Mouse (Mus musculus) forebrain, embryonic 14.5 days (tissue): ENCODE measurements around the gene Fam160a2. TPM values are rescaled to one million over a fixed set of nuclear protein-coding genes. Genes with fewer than 3 reads are reported as not detected.

Experiments
- ATAC-seq: fragments of 200-750 bp; cut with Nextera tagmentation; 2 replicates; pipeline ENCODE4 v1.8.0; 2017; ENCODE audit warnings: mild to moderate bottlenecking, moderate library complexity
- DNase-seq: peaks from one replicate; pipeline ENCODE4 v3.0.0-alpha.2; 2015; ENCODE audit warnings: low spot score
- H3K27ac ChIP-seq: fragments of 300-500 bp; sonication (generic); 2 replicates; pipeline ENCODE4 v1.5.1; 2014; ENCODE audit warnings: low read depth, mild to moderate bottlenecking, control low read depth, low read length, moderate library complexity
- H3K27me3 ChIP-seq: fragments of 300-500 bp; sonication (generic); replicated peaks from 2 replicates; pipeline ENCODE4 v1.6.1; 2014; ENCODE audit warnings: low read length, control low read depth, mixed read lengths; ENCODE audit not compliant: control insufficient read depth, insufficient read depth
- H3K36me3 ChIP-seq: fragments of 300-500 bp; sonication (generic); 2 replicates; pipeline ENCODE4 v1.6.1; 2014; ENCODE audit warnings: low read length, control low read depth; ENCODE audit not compliant: control insufficient read depth, insufficient read depth
- H3K4me1 ChIP-seq: fragments of 300-500 bp; sonication (generic); 2 replicates; pipeline ENCODE4 v1.6.1; 2014; ENCODE audit warnings: antibody characterized with exemption, low read length, control low read depth; ENCODE audit not compliant: control insufficient read depth, insufficient read depth
- H3K4me2 ChIP-seq: fragments of 300-500 bp; sonication (generic); 2 replicates; pipeline ENCODE4 v1.6.1; 2014; ENCODE audit warnings: mild to moderate bottlenecking, control low read depth, low read length
- H3K4me3 ChIP-seq: fragments of 300-500 bp; sonication (generic); 2 replicates; pipeline ENCODE4 v1.5.1; 2014; ENCODE audit warnings: low read depth, low read length, control low read depth
- H3K9ac ChIP-seq: fragments of 300-500 bp; sonication (generic); 2 replicates; pipeline ENCODE4 v1.6.1; 2014; ENCODE audit warnings: mild to moderate bottlenecking, low read length, control low read depth, moderate library complexity
- H3K9me3 ChIP-seq: fragments of 300-500 bp; sonication (generic); replicated peaks from 2 replicates; pipeline ENCODE4 v1.6.1; 2016; ENCODE audit warnings: low read length, control low read depth, mixed read lengths; ENCODE audit not compliant: control insufficient read depth
- WGBS: fragments of 180-500 bp; shearing (Covaris S2); extraction: QIAGEN DNeasy Blood & Tissue Kit; methylation state at CpG from one replicate; pipeline ENCODE4 v1.1.7; 2014; 5-methylcytosine and 5-hydroxymethylcytosine counted together
- polyA plus RNA-seq: library from polyadenylated mRNA; unstranded; fragments of >200 nt; fragmentation: Nextera tagmentation; extraction: Ambion mirVana; gene quantifications from 2 replicates; pipeline ENCODE4 v1.2.1, GENCODE M21; 2014

Gene Fam160a2
- polyA plus RNA-seq, 1 experiment from 2014 or later, result 30.4 TPM

DNA sequence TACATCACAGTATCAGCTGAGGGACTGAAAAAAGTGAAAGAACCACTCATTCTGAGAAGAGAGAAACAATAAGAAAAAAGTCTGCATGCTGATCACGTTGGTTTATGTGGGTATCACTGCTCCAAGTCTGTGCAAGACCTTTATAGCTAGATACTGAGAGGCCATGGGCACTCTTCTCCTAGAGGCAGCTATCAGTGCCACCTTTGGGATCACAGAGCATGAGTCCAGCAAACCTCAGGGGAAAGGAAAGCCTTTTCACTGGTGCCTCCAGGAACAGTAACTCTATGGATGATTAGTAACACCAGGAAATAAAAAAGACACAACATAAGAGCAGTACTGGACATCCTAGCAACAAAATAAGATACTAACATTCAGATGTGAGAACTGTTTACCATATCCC is 57.7 kb downstream of the Fam160a2 start, which contains the start of gene Olfr691:
Gene Olfr691 (minus strand): TSS at position 101 of the 400 bp plus-strand sequence.
- WGBS, result 43% methylated on average over 1 of the region's 1 CpGs
- H3K36me3 ChIP-seq, result no peaks in the 10 kb centered on the region
- H3K9ac ChIP-seq, result no peak within 1 kb of the TSS
- H3K27ac ChIP-seq, result no peak within 1 kb of the TSS
- H3K9me3 ChIP-seq, result no peaks in the 10 kb centered on the region
- ATAC-seq (no peak), DNase-seq (no peak)
- no peaks in the 10 kb centered on the region for H3K27me3 ChIP-seq
- H3K4me3 ChIP-seq, result no peak within 1 kb of the TSS
- H3K4me1 ChIP-seq, result no peaks in the 10 kb centered on the region
- no peak within 1 kb of the TSS for H3K4me2 ChIP-seq

DNA sequence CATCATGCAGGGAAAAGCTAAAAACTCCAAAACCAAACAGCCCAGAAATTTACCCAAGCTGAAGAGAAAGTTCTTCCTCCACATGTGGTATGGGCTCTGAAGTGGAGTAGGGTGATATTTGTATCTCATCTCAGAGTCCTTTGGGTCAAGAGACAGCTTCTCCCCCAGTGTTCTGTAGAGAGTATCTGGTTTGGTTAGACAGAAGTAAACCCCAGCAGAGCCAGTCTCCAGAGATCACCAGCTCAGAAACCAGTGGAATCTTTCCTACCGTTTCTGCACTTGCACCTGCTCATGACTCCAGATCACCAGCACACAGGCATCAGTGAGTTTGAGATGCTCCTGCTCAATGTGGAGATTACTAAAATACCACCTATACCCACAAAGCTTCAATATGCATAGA is 65.8 kb downstream of the Fam160a2 start, which contains the start of gene Olfr690:
Gene Olfr690 (minus strand): TSS at position 101 of the 400 bp plus-strand sequence.
- Histone ChIP-seq H3K36me3 (no peaks in the 10 kb centered on the region), H3K4me1 (no peaks in the 10 kb centered on the region), H3K9ac (no peak within 1 kb of the TSS), H3K27me3 (no peaks in the 10 kb centered on the region), H3K27ac (no peak within 1 kb of the TSS), H3K4me3 (no peak within 1 kb of the TSS), H3K4me2 (no peak within 1 kb of the TSS), H3K9me3 (no peaks in the 10 kb centered on the region)
- DNase-seq, result no peak
- 96% methylated on average over 1 of the region's 1 CpGs for WGBS
- ATAC-seq, result no peak

DNA sequence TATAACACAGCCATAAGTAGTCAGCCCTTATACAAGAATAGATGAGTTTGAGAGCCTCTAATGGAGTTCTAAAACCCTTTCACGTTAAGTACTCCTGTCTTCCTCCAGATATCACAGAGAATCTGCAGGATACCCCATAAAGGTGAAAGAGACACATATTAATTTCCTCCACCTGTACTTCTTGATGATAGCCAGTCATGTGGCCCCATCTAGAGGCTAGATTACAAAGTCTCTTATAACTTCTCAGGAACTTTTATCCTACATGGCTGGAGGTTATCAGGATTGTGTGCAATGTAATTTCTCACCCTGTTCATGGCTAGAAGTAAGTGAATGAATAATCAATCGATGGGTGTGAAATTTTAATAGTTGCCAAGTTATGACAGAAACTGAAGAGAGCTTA is 74.6 kb downstream of the Fam160a2 start:
- WGBS, result 84% methylated on average over 2 of the region's 2 CpGs
- Histone ChIP-seq H3K27ac (no peak overlapping the region), H3K27me3 (no peaks in the 10 kb centered on the region), H3K36me3 (no peaks in the 10 kb centered on the region), H3K4me2 (no peak overlapping the region), H3K9me3 (no peaks in the 10 kb centered on the region), H3K9ac (no peak overlapping the region), H3K4me3 (no peak overlapping the region), H3K4me1 (no peaks in the 10 kb centered on the region)
- ATAC-seq (no peak), DNase-seq (no peak)

Other genes starting within 250 kb of the Fam160a2 start
- gene Olfr684, start 236.4 kb downstream of the Fam160a2 start, polyA plus RNA-seq, result not detected in 2 replicates
- gene Olfr685, start 214.0 kb downstream of the Fam160a2 start, polyA plus RNA-seq, result not detected in 2 replicates
- gene Olfr686, start 192.6 kb downstream of the Fam160a2 start, polyA plus RNA-seq, result not detected in 2 replicates
- gene Olfr688, start 112.0 kb downstream of the Fam160a2 start, polyA plus RNA-seq, result not detected in 2 replicates
- gene Olfr689, start 88.9 kb downstream of the Fam160a2 start, polyA plus RNA-seq, result not detected in 2 replicates
- not detected in 2 replicates for gene Olfr690, start 66.0 kb downstream of the Fam160a2 start, polyA plus RNA-seq
- not detected in 2 replicates for gene Olfr691, start 57.8 kb downstream of the Fam160a2 start, polyA plus RNA-seq
- gene Olfr692, start 31.8 kb downstream of the Fam160a2 start, polyA plus RNA-seq, result not detected in 2 replicates
- gene Gm5901, start 25.0 kb downstream of the Fam160a2 start, polyA plus RNA-seq, result not detected in 2 replicates
- gene Cnga4, start 4.5 kb upstream of the Fam160a2 start, polyA plus RNA-seq, result not detected in 2 replicates
- 1.1 and 1.6 TPM in 2 replicates for gene Cckbr, start 25.7 kb upstream of the Fam160a2 start, polyA plus RNA-seq
- 28.6 and 31.3 TPM in 2 replicates for gene Cavin3, start 82.2 kb upstream of the Fam160a2 start, polyA plus RNA-seq
- gene Smpd1, start 154.3 kb upstream of the Fam160a2 start, polyA plus RNA-seq, result 79.9 and 88.5 TPM in 2 replicates
- gene Apbb1, start 181.6 kb upstream of the Fam160a2 start, polyA plus RNA-seq, result 188 and 228 TPM in 2 replicates
- gene Hpx, start 200.1 kb upstream of the Fam160a2 start, polyA plus RNA-seq, result not detected in 2 replicates
- 41.0 and 52.4 TPM in 2 replicates for gene Trim3, start 233.5 kb upstream of the Fam160a2 start, polyA plus RNA-seq
- 137 and 144 TPM in 2 replicates for gene Timm10b, start 240.0 kb upstream of the Fam160a2 start, polyA plus RNA-seq
- 92.9 and 97.6 TPM in 2 replicates for gene Arfip2, start 240.4 kb upstream of the Fam160a2 start, polyA plus RNA-seq
- gene Gm45799, start 240.5 kb upstream of the Fam160a2 start, polyA plus RNA-seq, result 17.4 and 25.0 TPM in 2 replicates